Mouse (Mus musculus): Measurements from ENCODE around the gene Slc51a.
A peak's percentile ranks its signal among the peaks of the same experiment; 100 is the strongest.
"Not testable (repeated sequence)": the region's sequence is repeated elsewhere in the genome, so short reads cannot be mapped to it uniquely, and the experiment has no call there.

The Slc51a gene

DNA sequence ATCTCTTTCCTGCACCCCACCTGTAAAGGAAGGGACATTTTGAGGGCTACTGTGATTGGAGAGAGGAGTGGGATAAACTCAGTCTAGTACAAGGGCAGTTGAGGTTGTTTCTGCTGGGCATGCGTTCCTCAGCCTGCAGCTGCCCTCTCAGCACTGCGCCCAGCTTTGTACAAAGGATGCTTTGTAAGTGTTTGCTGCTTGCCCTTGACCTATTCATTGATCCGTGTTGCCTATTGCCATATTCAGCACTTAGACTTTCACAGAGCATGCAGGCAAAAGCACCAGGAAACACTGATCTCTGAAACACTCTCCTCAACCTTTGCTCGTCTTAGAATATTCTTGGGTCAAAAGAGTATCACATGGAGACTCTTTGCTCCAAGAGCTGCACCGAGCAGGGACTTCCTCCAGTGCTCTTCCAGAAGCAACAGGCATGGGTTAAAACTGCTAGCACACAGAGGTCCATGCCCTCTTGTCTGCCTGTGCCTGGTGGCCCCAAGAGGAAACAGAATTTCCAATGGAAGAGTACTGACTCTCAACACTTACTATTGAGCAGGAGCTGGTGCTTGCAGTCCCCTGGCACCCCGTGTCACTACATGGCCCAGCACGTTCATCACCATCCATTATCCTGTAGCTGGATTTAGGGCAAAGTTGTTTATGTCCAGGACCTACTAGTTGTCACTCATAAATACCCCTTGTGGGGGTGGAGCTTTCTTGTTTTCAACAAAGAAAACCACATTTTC lies 15.2 kb downstream of the Slc51a start:
- no peak for DNase-seq (ENCODE audit: extremely low read depth, insufficient read length, low spot score)

DNA sequence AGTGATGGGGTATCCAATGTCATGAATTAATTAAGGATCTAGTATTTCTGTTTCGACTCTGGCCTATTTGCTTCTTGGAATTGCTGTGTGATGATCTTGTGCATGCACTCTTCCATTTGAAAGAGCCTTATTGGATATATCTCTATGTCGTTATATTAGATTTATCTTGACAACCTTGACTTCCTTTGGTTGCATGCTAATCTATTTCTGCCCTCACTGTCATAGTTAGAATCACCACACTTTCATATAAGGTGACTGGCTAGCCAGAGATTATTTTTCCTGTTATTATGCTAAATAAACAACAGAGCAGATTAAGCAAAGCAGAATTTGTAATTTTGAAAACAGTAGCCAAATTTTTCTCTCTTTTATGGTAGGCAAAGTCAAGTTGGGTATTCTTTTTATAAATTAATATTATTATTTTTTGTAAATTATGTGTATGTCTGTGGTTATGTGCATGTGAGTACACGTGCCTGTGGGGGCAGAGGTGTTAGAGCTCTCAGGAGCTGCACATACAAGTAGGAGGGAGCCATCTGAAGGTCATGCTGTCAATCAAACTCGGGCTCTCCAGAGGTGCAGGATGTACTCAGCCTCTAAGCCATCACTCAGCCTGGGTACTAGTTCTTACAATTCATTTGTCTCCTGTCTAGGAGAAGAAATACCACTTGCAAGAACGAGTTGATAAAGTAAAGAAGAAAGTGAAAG lies 18.1 kb downstream of the Slc51a start:
- DNase-seq (ENCODE audit: extremely low read depth, insufficient read length, low spot score), result no peak

DNA sequence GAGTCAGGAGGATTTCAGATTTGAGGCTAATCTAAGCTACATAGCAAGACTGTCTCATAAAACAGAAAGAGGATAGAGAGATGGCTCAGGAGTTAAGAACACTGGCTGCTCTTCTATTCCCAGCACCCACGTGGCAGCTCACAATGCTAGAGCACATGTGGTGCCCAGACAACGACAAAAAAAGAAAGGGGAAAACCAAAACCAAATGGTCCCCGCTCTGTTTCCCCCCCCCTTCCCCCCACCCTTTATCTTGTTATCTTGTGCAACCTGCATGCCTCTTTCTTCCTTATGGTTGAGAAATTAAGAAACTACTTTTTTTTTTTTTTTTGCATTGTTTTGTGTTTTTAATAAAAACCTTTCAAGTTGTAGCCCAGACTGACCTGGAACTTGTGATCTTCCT lies 19.2 kb downstream of the Slc51a start:
- DNase-seq (ENCODE audit: extremely low read depth, insufficient read length, low spot score), result no peak

DNA sequence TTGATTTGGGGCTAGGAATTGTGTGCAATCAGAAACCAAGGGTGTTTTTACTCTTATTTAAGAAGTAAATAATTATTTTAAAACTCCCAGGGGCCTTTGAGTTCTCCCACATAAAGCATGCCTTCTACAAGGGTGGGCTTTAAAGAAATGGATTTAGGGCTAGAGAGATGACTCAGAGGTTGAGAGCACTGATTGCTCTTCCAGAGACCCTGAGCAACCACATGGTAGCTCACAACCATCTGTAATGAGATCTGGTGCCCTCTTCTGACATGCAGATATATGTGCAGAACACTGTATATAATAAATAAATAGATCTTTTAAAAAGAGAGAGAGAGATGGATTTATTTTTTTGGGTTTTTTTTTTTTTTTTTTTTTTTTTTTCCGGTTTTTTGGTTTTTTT lies 22.8 kb downstream of the Slc51a start:
- DNase-seq (ENCODE audit: extremely low read depth, insufficient read length, low spot score), result no peak

DNA sequence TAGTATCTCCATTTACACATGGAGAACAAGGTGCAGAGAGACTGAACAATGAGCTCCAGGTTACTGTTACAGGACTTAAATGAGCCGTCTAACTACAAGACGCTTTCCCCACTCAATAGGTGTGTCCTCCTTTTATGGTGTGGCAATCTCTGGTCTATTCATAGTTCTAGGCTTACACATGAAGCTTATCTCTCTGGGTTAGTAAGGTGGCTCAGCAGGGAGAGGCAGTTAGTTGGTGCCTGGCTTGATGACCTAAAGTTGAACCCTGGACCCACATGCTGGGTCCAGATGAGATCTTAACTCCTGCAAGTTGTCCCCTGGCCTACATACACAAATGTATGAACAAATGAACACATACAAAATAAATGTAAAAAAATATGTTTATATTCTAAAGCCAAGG lies 24.3 kb downstream of the Slc51a start:
- DNase-seq (ENCODE audit: extremely low read depth, insufficient read length, low spot score), result no peak

DNA sequence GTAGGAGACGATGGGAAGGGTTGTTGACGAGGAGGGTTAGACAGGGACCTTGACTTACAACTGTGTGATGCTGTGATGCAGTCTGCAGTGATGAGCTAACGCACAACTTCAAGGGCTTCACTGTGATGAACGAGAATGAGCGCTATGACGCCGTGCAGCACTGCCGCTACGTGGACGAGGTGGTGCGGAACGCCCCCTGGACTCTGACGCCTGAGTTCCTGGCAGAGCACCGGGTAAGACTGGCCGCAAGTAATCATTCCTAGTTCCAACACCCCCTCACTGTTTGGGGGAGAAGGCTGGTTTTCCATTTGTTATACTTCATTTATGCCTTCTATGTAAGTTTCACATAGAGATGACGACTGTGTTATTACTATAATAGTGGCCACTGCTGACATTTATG lies 24.7 kb downstream of the Slc51a start:
- no peak for DNase-seq (ENCODE audit: extremely low read depth, insufficient read length, low spot score)

DNA sequence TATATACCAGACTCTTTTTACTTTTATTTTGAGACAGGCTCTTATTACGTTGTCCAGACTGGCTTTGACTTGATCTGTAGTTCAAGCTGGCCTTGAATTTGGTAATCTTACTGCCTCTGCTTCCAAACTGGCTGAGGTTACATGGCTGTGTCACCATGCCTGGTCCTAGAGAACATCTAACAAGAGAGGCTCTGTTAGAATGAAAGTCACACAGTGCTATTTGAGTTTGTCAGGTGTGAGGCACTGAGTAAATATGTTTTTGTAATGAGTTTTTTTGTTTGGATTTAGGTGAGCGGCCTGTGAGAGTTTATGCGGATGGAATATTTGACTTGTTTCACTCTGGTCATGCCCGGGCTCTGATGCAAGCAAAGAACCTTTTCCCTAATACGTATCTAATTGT lies 26.0 kb downstream of the Slc51a start:
- DNase-seq (ENCODE audit: extremely low read depth, insufficient read length, low spot score), result no peak

DNA sequence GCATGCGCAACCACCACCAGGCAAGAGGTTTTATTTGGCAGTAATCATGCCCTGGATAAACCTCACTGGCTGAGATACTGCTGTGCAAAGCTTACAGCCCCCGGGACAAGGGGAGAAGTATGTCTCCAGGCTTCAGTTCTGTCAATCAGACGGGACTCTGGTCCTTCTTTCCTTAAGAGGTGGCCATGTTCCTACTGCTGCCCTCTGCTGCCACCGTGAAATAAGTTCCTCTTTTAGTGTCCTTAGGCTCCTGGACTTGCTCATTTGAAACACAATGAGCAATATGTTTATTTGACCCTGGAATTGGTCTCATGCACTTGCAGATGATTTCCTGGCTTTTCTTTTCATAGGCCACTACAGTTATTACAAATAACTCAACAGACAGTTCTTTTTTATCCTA lies 27.2 kb downstream of the Slc51a start:
- DNase-seq (ENCODE audit: extremely low read depth, insufficient read length, low spot score), result no peak

DNA sequence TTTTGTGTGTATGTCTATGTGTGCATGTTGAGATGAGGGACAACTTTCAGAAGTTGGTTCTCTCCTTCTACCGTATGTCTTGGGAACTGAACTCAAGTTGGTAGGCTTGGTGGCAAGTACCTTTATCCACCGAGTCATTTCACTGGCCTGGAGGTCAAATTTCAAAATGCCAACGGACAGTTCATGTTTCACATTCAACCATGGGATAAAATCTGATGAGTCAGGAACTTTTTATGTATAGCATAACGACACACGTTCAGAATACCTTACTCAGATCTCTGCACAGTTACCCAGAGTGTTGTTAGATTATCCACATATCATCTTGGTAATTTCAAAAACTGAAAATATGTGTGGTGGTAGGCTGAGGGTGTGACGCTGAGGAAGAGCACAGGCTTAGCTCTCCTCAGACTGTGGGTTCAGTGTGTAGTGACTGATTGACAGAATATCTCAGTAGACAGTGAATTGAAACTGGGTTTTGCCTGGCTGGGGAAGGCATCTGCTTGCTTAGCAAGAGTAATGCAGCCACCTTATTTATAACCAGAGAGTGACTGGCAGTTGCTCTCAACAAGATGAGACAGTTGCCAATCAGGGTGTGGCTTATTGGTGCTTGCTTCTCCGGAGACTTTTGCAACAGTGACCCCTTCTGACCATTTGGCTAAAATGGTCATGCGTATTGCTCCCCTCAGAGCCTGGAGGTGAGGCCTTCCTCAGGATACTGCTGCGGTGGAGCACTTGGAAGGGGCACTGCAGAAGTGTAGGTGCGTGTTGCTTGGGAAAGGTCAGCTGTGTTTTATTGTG lies 29.9 kb downstream of the Slc51a start:
- DNase-seq (ENCODE audit: extremely low read depth, insufficient read length, low spot score), result peak; percentile 29

DNA sequence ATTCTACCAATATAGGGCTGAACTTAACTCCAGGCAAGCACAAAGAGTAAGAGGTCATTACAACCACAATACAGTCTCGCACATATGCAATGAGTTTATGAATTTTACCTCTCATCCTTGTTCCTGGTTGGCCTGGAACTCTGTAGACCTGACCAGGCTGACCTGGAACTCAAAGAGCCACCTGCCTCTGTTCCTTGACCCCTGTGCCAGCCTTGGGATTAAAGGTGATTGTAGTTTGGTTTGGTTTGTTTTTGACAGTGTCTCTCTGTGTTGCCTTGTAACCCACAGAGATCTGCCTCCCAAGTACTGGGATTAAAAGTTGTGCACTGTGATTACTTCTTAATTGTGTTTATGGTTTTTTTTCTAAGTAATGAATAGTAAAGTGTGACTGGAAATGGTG lies 30.9 kb downstream of the Slc51a start:
- DNase-seq (ENCODE audit: extremely low read depth, insufficient read length, low spot score), result no peak

DNA sequence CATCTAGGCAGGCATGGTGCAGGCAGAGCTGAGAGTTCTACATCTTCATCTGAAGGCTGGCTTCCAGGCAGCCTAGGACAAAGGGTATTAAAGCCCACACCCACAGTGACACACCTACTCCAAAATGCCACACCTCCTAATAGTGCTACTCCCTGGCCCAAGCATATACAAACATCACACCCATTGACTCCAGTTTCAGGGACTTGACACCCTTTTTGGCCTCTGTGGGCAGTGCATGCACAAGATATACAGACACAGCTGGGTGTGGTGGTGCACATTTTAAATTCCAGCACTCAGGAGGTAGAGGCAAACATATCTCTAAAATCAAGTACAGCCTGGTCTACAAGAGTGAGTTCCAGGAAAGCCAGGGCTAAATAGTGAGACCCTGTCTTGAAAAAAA lies 31.6 kb downstream of the Slc51a start:
- no peak for DNase-seq (ENCODE audit: extremely low read depth, insufficient read length, low spot score)

DNA sequence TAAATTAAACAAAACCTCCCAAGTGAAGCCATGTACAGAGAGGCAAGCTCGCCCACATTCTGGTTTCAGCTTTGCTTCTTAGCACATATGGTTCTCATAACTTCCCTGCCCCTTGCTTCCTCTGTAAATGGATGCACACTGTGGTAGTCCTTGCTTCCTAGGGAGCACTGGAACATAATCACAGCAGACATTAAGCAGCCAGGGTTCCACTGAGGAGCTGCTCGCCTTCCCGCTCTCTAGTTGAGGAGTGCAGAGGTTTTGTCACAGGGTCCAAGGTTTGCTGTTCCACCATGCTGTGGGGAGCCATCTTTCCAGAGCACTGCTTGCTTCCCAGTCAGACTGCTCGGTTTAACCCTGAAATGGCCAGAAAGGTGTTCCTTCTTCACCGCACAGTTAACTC lies 33.0 kb downstream of the Slc51a start:
- no peak for DNase-seq (ENCODE audit: extremely low read depth, insufficient read length, low spot score)

DNA sequence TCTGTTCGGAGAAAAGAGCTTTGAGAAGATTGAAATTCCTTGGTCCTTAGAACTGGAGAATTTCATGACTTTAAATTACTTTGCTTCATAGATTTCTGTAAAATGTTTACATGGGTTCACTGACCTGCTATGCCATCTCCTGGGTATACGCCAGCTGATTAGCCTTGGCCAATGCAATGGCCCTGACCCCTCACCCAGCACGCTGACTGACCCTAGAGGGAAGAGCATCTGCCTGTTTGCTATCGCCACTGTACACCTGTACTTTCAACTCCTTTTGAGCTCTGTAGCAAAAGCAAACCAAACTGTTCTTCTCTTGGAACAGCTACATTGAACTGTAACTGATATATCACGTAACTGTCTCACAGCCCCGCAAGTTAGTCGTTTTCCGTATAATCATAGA lies 34.6 kb downstream of the Slc51a start:
- DNase-seq (ENCODE audit: extremely low read depth, insufficient read length, low spot score), result no peak

DNA sequence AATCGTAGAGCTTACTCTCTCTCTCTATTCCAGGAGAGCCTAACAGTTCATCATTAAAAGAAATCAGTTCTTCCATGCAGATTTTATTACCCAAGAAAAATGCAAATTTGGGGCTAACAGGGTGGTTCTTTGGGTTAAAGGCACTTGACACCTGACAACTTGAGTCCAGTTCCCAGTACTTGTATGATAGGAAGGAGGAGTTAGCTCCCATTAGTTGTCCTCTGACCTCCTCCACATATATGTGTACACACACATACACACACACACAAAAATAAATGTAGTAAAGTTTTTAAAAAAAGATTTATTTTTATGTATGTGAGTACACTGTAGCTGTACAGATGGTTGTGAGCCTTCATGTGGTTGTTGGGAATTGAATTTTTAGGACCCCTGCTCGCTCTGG lies 37.5 kb downstream of the Slc51a start:
- no peak for DNase-seq (ENCODE audit: extremely low read depth, insufficient read length, low spot score)

DNA sequence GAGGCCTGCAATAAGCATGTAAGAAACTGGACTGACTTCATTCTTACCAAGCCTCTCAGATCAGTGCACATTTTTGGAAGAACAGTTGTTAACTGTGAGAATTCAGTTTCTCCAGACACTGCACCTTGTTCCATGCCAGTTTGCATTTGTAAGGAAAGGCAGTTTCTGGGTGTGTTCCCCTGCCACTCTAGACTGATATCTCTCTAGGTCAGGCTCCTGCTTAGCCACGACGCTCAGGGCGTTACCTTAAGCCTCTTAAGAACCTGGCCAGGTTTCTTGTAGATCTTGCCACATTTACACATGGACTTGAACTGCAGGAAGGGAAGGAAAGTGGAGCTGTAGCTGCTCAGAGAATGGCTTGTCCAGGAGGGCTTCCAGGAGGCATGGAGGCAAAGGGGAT lies 38.0 kb downstream of the Slc51a start:
- no peak for DNase-seq (ENCODE audit: extremely low read depth, insufficient read length, low spot score)

DNA sequence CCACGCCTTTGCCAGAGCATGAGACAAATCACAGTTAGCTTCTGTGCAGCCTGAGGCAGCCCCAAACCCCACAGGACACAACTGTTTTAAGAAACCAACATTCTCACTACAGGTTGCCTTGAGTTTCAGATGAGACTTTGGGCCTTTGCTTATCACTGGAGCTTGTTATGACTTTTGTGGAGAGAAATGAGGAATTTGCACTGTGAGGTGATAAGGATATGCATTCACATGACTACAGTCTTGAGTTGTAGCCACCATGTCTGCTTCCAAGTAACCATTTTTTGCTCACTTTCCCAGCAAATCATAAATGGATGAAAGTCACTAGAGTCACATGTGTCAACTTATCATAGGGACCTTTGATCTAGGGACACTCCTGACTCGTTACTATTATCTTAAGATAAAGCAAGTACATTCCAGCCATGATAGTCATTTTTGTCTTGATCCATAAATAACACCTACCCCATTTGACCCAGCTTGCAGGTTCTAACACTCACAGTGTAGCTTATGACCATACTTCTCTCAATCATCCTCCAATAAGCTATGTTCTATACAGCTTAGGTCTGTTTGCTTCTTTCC lies 41.0 kb downstream of the Slc51a start:
- no peak for DNase-seq (ENCODE audit: extremely low read depth, insufficient read length, low spot score)

DNA sequence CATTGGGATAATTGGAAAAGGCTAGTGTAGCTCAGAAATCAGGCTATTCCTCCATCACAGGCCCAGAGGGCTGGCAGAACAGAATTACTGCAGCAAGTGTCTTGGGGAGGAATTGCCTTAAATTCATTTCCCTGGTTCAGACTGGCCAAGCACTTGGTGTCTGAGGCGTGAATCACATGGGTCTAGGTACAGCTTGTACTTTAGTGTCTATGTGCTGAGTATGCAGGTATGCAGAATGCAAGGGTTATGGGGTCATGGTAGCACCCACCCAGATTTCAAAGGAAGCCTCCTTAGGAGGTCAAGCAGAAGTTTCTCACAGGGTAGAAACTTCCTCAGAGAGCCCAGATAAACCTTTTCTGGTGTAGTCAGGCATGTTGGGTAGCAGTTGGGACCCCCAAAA lies 42.1 kb downstream of the Slc51a start:
- no peak for DNase-seq (ENCODE audit: extremely low read depth, insufficient read length, low spot score)

DNA sequence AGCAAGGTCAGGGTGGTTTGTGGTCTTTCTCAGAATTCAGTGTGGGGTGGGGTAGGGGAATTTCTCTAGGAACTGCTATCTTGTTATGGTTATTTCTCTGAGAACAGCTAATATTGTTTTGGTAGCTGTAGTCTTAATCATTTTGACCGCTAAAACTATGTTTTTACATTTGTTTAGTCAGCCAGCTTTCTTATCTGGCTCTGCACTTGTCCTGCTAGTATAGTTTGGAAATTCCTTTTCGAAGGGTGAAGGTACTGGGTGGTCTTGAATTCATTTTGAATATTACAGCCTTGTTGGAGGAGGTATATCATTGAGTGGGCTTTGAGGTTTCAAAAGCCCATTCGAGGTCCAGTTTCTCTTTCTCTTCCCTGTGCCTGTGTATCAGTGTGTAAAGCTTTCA lies 43.1 kb downstream of the Slc51a start:
- DNase-seq (ENCODE audit: extremely low read depth, insufficient read length, low spot score), result not testable (repeated sequence)

DNA sequence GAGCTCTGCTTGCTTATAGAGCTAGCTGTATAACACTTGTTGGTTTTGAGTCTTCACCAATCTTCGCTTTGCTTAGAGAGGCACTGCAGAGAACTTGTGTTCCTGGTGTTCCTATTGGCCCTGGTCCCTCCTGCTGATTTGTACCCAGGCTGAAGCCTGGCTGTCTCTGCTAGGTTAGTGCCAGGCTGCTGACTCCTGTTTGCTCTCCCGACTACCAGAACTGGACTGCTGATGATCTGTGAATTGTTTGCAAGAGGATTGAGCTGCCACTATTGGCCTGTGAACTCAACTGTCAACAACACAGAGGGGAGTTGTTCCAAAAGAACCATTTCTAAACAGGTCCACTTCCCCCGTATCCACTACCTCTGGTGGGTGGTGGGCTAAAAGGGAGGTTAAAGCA lies 46.2 kb downstream of the Slc51a start:
- no peak for DNase-seq (ENCODE audit: extremely low read depth, insufficient read length, low spot score)

DNA sequence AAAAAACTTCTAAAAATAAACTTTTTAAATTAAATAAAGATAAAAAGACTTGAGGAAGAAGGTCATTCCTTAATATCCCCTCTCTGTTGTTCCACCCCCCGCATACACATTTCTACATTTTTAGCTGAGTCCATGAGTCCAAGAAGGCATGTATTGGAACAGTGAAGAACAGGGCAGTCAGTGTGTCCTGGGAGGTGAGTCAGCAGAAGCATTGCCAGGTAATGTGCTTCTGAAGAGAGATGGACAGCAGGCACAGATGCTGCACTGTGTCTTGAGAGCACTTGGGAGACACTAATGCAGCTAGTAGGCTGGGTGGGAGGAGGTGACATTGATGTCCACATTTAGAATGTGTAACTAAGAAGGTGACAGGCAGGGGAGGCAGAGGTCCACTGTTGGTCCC lies 50.4 kb downstream of the Slc51a start:
- no peak for DNase-seq (ENCODE audit: extremely low read depth, insufficient read length, low spot score)

DNA sequence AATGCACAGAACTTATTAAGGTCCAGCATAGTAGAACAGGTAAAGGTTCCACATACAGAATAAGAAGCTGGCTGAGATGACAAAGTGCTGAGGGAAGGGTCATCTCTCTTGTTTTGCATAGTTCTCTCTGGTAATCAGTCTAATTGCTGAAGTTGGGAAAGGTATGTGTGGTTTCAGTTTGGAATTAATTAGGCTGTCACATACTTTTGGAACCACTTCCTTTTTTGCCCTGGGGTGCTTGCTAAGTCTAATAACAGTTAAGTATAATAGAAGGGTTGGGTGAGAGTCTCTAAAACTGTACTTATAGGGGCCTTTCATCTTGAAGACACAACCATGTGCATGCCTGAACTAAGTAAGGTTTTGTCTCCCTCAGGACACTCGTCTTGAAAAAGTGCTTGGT lies 51.0 kb downstream of the Slc51a start:
- no peak for DNase-seq (ENCODE audit: extremely low read depth, insufficient read length, low spot score)

Measured in 3134 (cell line).